Mouse (Mus musculus) testis, adult 2 months (tissue): ENCODE data around the gene Samd11. TPM values are rescaled to one million over a fixed set of nuclear protein-coding genes. Genes with fewer than 3 reads are reported as not detected.

ENCODE experiments used
- H3K27ac ChIP-seq: fragments of 200-500 bp; 2 replicates; pipeline ENCODE4 v1.5.1; 2012; ENCODE audit warnings: low read depth, low read length; ENCODE audit not compliant: control insufficient read depth, insufficient read depth
- H3K27me3 ChIP-seq: fragments of 200-500 bp; 2 replicates; pipeline ENCODE4 v1.6.1; 2012; ENCODE audit warnings: mild to moderate bottlenecking, low read length, moderate library complexity; ENCODE audit not compliant: control insufficient read depth, insufficient read depth
- H3K36me3 ChIP-seq: fragments of 200-500 bp; 2 replicates; pipeline ENCODE4 v1.6.1; 2012; ENCODE audit warnings: mild to moderate bottlenecking, low read length; ENCODE audit not compliant: control insufficient read depth, insufficient read depth
- H3K4me1 ChIP-seq: fragments of 200-500 bp; 2 replicates; pipeline ENCODE4 v1.6.1; 2012; ENCODE audit warnings: low read length; ENCODE audit not compliant: control insufficient read depth, insufficient read depth
- H3K4me3 ChIP-seq: fragments of 200-500 bp; 2 replicates; pipeline ENCODE4 v1.5.1; 2012; ENCODE audit warnings: low read depth, mild to moderate bottlenecking, low read length, moderate library complexity, mixed read lengths; ENCODE audit not compliant: control insufficient read depth
- CTCF ChIP-seq: fragments of 200-500 bp; IDR thresholded peaks from 2 replicates; pipeline ENCODE4 v1.5.1; 2012; ENCODE audit warnings: low read depth, mild to moderate bottlenecking, inconsistent platforms, low read length, moderate library complexity; ENCODE audit not compliant: control insufficient read depth, insufficient read depth, insufficient replicate concordance
- POLR2A ChIP-seq: fragments of 200-500 bp; IDR thresholded peaks from 2 replicates; pipeline ENCODE4 v1.6.1; 2012; ENCODE audit warnings: low read depth, mild to moderate bottlenecking, inconsistent platforms, low read length, moderate library complexity; ENCODE audit not compliant: control insufficient read depth
- polyA plus RNA-seq: library from polyadenylated mRNA; depleted of rRNA; stranded (reverse); fragments of >200 nt; gene quantifications from 2 replicates; pipeline ENCODE4 v1.2.3, GENCODE M21; 2012

Gene Samd11
- polyA plus RNA-seq, 1 experiment: 4.7 TPM

DNA sequence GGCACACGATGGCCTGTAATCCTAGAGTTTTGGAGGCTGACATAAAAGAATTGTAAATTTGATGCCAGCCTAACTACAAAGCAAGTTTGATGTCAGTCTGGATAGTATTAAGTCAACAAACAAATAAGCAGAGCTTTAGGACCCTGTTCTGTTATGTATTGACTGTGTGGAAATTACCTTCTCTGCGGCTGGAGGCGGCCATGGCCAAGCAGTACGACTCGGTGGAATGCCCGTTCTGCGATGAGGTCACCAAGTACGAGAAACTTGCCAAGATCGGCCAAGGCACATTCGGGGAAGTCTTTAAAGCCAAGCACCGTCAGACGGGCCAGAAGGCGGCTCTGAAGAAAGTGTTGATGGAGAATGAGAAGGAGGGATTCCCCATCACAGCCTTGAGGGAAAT is 42.3 kb downstream of the Samd11 start:
- no peak for TF ChIP-seq CTCF
- no peak for TF ChIP-seq POLR2A
- Histone ChIP-seq H3K36me3 (no peaks in the 10 kb centered on the region), H3K27ac (no peak overlapping the region), H3K27me3 (no peaks in the 10 kb centered on the region), H3K4me3 (no peak overlapping the region), H3K4me1 (no peaks in the 10 kb centered on the region)

DNA sequence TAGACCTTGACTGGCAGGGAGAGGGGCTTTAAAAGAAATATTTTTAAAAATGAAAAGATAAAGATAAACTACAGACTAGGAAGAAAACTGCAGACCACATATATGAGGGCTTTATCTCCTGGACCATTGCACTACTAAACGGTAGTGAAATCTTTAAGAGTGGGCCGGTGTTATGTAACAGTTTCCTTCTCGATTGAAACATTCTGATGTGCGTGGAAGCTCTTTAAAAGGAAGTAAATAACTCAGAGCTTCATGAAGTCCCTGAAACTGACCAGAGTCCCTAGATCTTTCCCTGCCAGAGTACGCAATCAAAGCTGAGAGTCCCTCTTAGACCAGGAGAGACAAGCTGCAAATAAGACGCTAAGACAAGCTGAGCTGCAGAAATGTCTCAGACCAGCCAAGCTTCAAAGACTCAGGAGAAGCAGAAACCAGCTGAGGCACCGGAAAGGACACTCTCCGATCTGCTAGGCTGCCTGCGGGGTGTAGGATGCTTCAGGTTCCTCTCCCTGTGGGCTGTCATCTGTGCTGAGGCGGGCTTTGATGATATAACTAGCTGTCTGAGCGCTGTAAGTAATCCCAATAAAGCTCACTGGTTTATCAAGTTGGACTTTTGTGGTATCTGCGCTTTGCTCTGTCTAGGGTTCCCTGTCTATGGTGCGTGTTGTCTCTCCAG is 45.4 kb downstream of the Samd11 start:
- Histone ChIP-seq H3K27ac (no peak overlapping the region), H3K36me3 (no peaks in the 10 kb centered on the region), H3K4me3 (no peak overlapping the region), H3K27me3 (no peaks in the 10 kb centered on the region), H3K4me1 (no peaks in the 10 kb centered on the region)
- TF ChIP-seq CTCF: no peak
- no peak for TF ChIP-seq POLR2A

DNA sequence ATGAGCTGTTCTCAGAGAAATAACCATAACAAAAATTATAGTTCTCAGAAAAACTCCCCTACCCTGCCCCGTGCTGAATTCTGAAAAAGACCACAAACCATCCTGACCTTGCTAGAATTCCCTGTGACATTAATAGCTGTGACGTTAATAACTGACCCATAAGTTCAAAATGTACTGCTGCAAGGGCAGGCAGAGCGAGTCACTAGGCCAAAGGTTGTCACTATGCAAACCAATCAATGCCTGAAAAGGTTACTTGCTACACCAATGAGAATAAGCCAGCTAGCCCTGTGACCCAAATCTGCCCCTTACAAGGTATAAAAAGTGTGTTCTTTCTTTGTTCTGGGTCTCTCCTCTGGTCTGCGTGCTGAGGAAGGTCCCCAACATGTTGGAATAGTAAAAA is 46.6 kb downstream of the Samd11 start:
- H3K4me1 ChIP-seq: peaks cover 2% of the 10 kb centered on the region; the same call in 1 of the 2 replicates
- no peak overlapping the region for H3K4me3 ChIP-seq
- no peaks in the 10 kb centered on the region for H3K36me3 ChIP-seq
- no peaks in the 10 kb centered on the region for H3K27me3 ChIP-seq
- TF ChIP-seq CTCF: no peak
- TF ChIP-seq POLR2A: no peak
- no peak overlapping the region for H3K27ac ChIP-seq

GRCm38 (mm10) chr4:156203413-156204131 is 51.9 kb downstream of the Samd11 start:
- peak overlapping the region; percentile 38 for H3K4me3 ChIP-seq
- no peaks in the 10 kb centered on the region for H3K36me3 ChIP-seq
- no peaks in the 10 kb centered on the region for H3K27me3 ChIP-seq
- no peak for TF ChIP-seq POLR2A
- TF ChIP-seq CTCF: no peak
- H3K27ac ChIP-seq: no peak overlapping the region
- H3K4me1 ChIP-seq: peaks cover 3% of the 10 kb centered on the region

DNA sequence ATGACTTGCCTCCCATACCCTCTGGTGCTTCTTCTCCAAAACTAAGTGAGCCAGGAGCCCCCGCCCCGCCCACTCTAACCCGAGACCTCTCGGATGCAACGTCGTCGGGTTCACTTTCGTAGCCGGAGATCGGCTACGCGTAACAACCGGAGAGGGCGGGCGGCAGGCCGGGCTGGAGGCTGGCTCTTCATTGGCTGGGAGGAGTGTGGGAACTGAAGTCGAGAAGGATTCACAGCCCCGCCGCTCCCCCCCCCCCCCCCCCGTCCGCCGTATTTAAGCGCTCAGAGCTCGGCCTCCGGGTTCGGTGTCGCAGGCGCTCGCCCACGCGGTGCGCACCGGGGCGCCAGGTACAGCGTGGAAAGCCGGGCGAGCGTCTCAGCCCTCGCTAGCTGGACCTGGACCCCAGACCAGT is 52.5 kb downstream of the Samd11 start, which contains the start of gene AW011738:
Gene AW011738 (plus strand): TSS at position 304 of the 412 bp plus-strand sequence.
- Histone ChIP-seq H3K27me3 (no peaks in the 10 kb centered on the region), H3K4me3 (peak within 1 kb of the TSS; percentile 38), H3K27ac (no peak within 1 kb of the TSS), H3K36me3 (no peaks in the 10 kb centered on the region), H3K4me1 (peaks cover 4% of the 10 kb centered on the region)
- TF ChIP-seq CTCF: no peak
- no peak for TF ChIP-seq POLR2A

DNA sequence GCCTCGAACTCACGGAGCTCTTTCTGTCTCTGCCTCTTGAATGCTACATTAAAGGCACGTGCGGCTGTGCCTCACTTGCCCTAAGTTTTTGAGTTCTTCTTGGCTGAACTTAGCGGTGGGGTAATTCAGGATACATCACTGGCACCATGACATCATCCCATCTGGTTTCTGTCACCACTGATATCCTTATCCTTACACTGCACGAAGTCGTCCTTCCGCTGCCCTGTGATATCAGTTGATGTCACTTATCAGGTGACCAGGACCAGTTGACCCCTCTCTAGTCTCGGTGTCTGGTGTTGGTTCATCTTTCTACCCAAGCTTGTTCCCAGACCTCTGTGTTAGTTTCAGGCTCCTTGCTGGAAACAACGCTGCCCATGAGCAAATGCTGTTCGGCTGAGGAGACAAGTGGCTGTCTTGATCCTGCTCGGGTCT is 53.0 kb downstream of the Samd11 start:
- TF ChIP-seq POLR2A (no peak), CTCF (no peak)
- H3K36me3 ChIP-seq: no peaks in the 10 kb centered on the region
- H3K27me3 ChIP-seq: no peaks in the 10 kb centered on the region
- no peak overlapping the region for H3K27ac ChIP-seq
- H3K4me1 ChIP-seq: peaks cover 7% of the 10 kb centered on the region
- H3K4me3 ChIP-seq: no peak overlapping the region

GRCm38 (mm10) chr4:156200623-156201475 is 54.6 kb downstream of the Samd11 start, which contains the start of gene Isg15:
Gene Isg15 (minus strand): TSS chr4:156200818.
- no peak within 1 kb of the TSS for H3K4me3 ChIP-seq
- H3K27me3 ChIP-seq: no peaks in the 10 kb centered on the region
- H3K36me3 ChIP-seq: no peaks in the 10 kb centered on the region
- H3K27ac ChIP-seq: no peak within 1 kb of the TSS; the same call in 1 of the 2 replicates
- peaks cover 7% of the 10 kb centered on the region for H3K4me1 ChIP-seq
- TF ChIP-seq POLR2A: no peak
- no peak for TF ChIP-seq CTCF
